Mouse (Mus musculus) thymus, postnatal 0 days (tissue): ENCODE measurements around the gene Il10rb. TPM values are rescaled to one million over a fixed set of nuclear protein-coding genes. Genes with fewer than 3 reads are reported as not detected.
"Not testable (repeated sequence)": the region's sequence is repeated elsewhere in the genome, so short reads cannot be mapped to it uniquely, and the experiment has no call there.

Source experiments
- DNase-seq: peaks from one replicate; pipeline ENCODE4 v3.0.0-alpha.2; 2015; ENCODE audit warnings: low spot score
- polyA plus RNA-seq: library from polyadenylated mRNA; unstranded; fragments of >200 nt; fragmentation: Nextera tagmentation; extraction: Ambion mirVana; gene quantifications from 2 replicates; pipeline ENCODE4 v1.2.1, GENCODE M21; 2015

Gene Il10rb
- polyA plus RNA-seq, 1 experiment from 2014 or later, result 42.7 TPM

- DNase-seq, result no peak
Measured at GRCm38 (mm10) chr16:91415391-91416189, 9.6 kb downstream of the Il10rb start.

GRCm38 (mm10) chr16:91416357-91416756 is 10.4 kb downstream of the Il10rb start:
- no peak for DNase-seq

- DNase-seq, result no peak
Measured at GRCm38 (mm10) chr16:91416938-91417337, 11.0 kb downstream of the Il10rb start.

GRCm38 (mm10) chr16:91418531-91418930 is 12.6 kb downstream of the Il10rb start:
- no peak for DNase-seq

GRCm38 (mm10) chr16:91425816-91426215 is 19.9 kb downstream of the Il10rb start:
- no peak for DNase-seq

GRCm38 (mm10) chr16:91426586-91426985 is 20.6 kb downstream of the Il10rb start:
- no peak for DNase-seq

GRCm38 (mm10) chr16:91427461-91427860 is 21.5 kb downstream of the Il10rb start:
- DNase-seq, result no peak

GRCm38 (mm10) chr16:91428259-91428865 is 22.4 kb downstream of the Il10rb start:
- no peak for DNase-seq

- DNase-seq, result no peak
Measured at GRCm38 (mm10) chr16:91432720-91433328, 26.9 kb downstream of the Il10rb start.

GRCm38 (mm10) chr16:91433329-91433933 is 27.5 kb downstream of the Il10rb start:
- DNase-seq, result peak; percentile 72

GRCm38 (mm10) chr16:91434119-91434518 is 28.2 kb downstream of the Il10rb start:
- no peak for DNase-seq

- no peak for DNase-seq
Measured at GRCm38 (mm10) chr16:91438081-91438480, 32.1 kb downstream of the Il10rb start.

GRCm38 (mm10) chr16:91438599-91438998 is 32.6 kb downstream of the Il10rb start:
- not testable (repeated sequence) for DNase-seq

- no peak for DNase-seq
Measured at GRCm38 (mm10) chr16:91441366-91441765, 35.4 kb downstream of the Il10rb start.

GRCm38 (mm10) chr16:91441811-91442240 is 35.9 kb downstream of the Il10rb start:
- peak; percentile 16 for DNase-seq

- peak; percentile 73 for DNase-seq
Measured at GRCm38 (mm10) chr16:91442446-91442845, 36.5 kb downstream of the Il10rb start.

GRCm38 (mm10) chr16:91443211-91443611 is 37.2 kb downstream of the Il10rb start:
- peak; percentile 81 for DNase-seq

- DNase-seq, result no peak
Measured at GRCm38 (mm10) chr16:91444847-91445246, 38.9 kb downstream of the Il10rb start.

- peak; percentile 85 for DNase-seq
Measured at GRCm38 (mm10) chr16:91445566-91445965, 39.6 kb downstream of the Il10rb start.

- DNase-seq, result peak; percentile 21
Measured at GRCm38 (mm10) chr16:91446778-91447511, 41.0 kb downstream of the Il10rb start.

- DNase-seq, result no peak
Measured at GRCm38 (mm10) chr16:91447512-91447900, 41.5 kb downstream of the Il10rb start.
